Mouse (Mus musculus) stomach, embryonic 15.5 days (tissue): ENCODE results near the gene Dclre1a. TPM values are rescaled to one million over a fixed set of nuclear protein-coding genes. Genes with fewer than 3 reads are reported as not detected.

Source experiments
- ATAC-seq: fragments of 200-750 bp; cut with Nextera tagmentation; 2 replicates; pipeline ENCODE4 v1.8.0; 2017; ENCODE audit warnings: low read depth, moderate number of reproducible peaks, moderate TSS enrichment; ENCODE audit not compliant: insufficient read depth, low FRiP score
- H3K27ac ChIP-seq: fragments of 300-500 bp; sonication (generic); 2 replicates; pipeline ENCODE4 v1.5.1; 2015; ENCODE audit warnings: mild to moderate bottlenecking, inconsistent platforms
- H3K27me3 ChIP-seq: fragments of 300-500 bp; sonication (generic); replicated peaks from 2 replicates; pipeline ENCODE4 v1.6.1; 2015; ENCODE audit warnings: inconsistent platforms
- H3K36me3 ChIP-seq: fragments of 300-500 bp; sonication (generic); 2 replicates; pipeline ENCODE4 v1.6.1; 2015; ENCODE audit warnings: inconsistent platforms
- H3K4me1 ChIP-seq: fragments of 300-500 bp; sonication (generic); 2 replicates; pipeline ENCODE4 v1.6.1; 2015; ENCODE audit warnings: inconsistent platforms
- H3K4me2 ChIP-seq: fragments of 300-500 bp; sonication (generic); 2 replicates; pipeline ENCODE4 v1.6.1; 2015; ENCODE audit warnings: mild to moderate bottlenecking, inconsistent platforms
- H3K4me3 ChIP-seq: fragments of 300-500 bp; sonication (generic); replicated peaks from 2 replicates; pipeline ENCODE4 v1.5.1; 2015; ENCODE audit warnings: inconsistent platforms
- H3K9ac ChIP-seq: fragments of 300-500 bp; sonication (generic); 2 replicates; pipeline ENCODE4 v1.6.1; 2015; ENCODE audit warnings: inconsistent platforms
- H3K9me3 ChIP-seq: fragments of 300-500 bp; sonication (generic); 2 replicates; pipeline ENCODE4 v1.6.1; 2016; ENCODE audit warnings: inconsistent platforms
- WGBS: fragments of 180-500 bp; shearing (Covaris S2); methylation state at CpG from one replicate; pipeline ENCODE4 v1.1.7; 2015; 5-methylcytosine and 5-hydroxymethylcytosine counted together
- polyA plus RNA-seq: library from polyadenylated mRNA; unstranded; fragments of >200 nt; fragmentation: Nextera tagmentation; extraction: Ambion mirVana; gene quantifications from 2 replicates; pipeline ENCODE4 v1.2.1, GENCODE M21; 2015

Dclre1a gene
- polyA plus RNA-seq = 24.9 and 25.7 TPM in 2 replicates

DNA sequence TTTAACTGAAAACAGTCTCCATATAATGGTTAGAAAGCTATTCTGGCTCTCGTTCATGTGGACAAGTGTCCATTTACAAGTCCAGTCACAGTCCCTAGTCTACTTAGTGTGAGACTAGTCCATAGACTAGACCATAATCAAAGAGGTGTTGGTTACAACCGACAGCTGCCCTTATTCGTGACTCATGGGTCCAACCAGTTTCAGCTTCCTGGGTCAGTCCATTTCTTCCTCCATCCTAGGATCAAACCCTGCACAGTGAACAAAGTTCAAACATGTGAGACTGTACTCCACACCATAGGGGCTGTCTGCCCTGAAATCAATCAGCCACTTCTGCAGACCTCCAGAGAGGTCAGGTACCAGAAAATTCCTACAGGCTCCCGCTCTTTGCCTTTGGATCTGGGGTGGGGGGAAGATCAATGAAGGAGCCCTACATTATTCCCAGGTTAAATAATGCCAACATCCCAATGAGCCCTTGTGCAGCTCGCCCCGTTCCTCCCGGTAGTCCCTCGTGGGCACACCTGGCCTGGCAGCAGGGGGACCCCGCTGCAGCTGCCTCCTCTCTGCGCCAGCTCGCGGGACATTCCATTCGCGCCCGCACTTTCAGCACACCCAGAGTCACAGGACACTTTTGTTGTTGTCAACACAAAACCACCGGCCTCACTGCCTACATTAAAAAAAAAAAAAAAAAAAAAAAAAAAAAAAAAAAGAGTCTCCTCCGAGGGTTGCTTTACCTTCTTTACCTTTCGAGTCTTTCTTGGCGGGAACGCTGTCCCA, at the start of gene Dclre1a:
TSS of gene Dclre1a (minus strand) at position 767 of the 774 bp plus-strand sequence.
- Histone ChIP-seq H3K9me3 (no peaks in the 10 kb centered on the region), H3K4me1 (peaks cover 12% of the 10 kb centered on the region), H3K4me2 (peak within 1 kb of the TSS; percentile 89), H3K36me3 (peaks cover 9% of the 10 kb centered on the region), H3K4me3 (peak within 1 kb of the TSS; percentile 94), H3K27ac (peak within 1 kb of the TSS; percentile 98), H3K27me3 (no peaks in the 10 kb centered on the region), H3K9ac (peak within 1 kb of the TSS; percentile 96)
- WGBS = 8% methylated on average over 20 of the region's 20 CpGs
- peak; percentile 16; the same call in 1 of the 2 replicates for ATAC-seq

DNA sequence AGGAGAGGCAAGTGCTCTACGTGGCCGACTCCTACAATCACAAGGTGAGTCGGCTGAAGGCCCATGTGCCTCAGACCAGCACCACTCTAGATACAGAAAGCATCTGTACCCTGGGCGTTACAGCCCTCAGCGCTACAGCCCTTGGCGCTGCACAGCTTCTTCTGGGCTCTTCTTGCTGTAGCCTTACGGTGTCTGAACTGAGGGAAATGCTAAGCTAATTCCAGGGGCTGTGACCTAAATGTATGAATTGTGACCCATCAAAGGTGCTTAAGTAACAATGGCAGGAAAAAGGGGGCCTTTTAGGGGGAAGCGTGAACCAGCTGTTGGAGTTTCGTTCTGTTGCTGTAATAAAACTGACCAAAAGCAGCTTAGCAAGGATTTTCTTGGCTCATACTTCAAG, 44.5 kb upstream of the Dclre1a start:
- no peaks in the 10 kb centered on the region for H3K27me3 ChIP-seq
- no peak overlapping the region for H3K9ac ChIP-seq
- ATAC-seq = no peak
- H3K36me3 ChIP-seq = peaks cover 59% of the 10 kb centered on the region
- no peak overlapping the region for H3K4me3 ChIP-seq
- H3K4me1 ChIP-seq = no peaks in the 10 kb centered on the region; the same call in 1 of the 2 replicates
- WGBS = 75% methylated on average over 9 of the region's 9 CpGs
- no peaks in the 10 kb centered on the region for H3K9me3 ChIP-seq
- no peak overlapping the region; the same call in 1 of the 2 replicates for H3K27ac ChIP-seq
- no peak overlapping the region for H3K4me2 ChIP-seq

DNA sequence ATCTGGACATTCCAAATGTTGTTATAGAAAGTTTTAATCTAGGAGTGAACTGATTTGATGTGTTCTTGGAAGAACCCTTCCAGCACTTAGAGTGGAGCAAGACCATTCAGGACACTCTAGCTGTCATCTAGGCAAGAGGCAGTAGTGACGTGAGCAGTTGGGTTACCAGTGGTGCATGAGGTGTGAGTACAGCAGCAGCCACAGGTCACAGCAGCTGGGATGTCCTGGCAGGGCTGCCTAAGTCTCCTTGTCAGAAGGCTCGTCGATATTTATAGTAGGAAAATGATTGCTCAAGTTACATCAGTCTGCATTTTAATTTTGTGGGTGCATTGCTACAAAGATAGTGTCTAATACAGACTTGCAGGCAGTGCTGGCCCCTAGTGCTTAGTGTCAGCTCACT, 42.2 kb upstream of the Dclre1a start:
- Histone ChIP-seq H3K27me3 (no peaks in the 10 kb centered on the region), H3K4me2 (no peak overlapping the region), H3K4me3 (no peak overlapping the region), H3K27ac (no peak overlapping the region), H3K9me3 (no peaks in the 10 kb centered on the region), H3K4me1 (no peaks in the 10 kb centered on the region; the same call in 1 of the 2 replicates), H3K36me3 (peaks cover 46% of the 10 kb centered on the region), H3K9ac (no peak overlapping the region)
- no peak for ATAC-seq
- WGBS = 91% methylated on average over 3 of the region's 3 CpGs

DNA sequence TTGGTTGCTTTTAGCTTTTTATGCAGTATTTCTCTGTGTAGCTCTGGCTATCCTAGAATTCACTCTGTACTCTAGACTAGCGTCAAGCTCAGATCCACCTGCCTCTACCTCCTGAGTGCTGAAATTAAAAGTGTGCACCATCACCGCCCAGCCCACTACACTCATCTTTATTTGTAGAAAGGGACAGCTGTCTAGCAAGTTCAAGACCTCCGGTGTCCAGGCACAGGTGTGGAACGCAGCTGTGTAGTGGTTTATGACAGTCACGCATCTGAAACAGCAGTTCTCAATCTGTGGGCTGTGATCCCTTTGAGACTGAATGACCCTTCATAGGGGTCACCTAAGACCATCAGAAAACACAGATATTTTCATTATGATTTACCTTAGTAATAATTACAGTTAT, 41.4 kb upstream of the Dclre1a start:
- Histone ChIP-seq H3K36me3 (peaks cover 39% of the 10 kb centered on the region), H3K4me3 (no peak overlapping the region), H3K4me1 (no peaks in the 10 kb centered on the region; the same call in 1 of the 2 replicates), H3K27me3 (no peaks in the 10 kb centered on the region), H3K4me2 (no peak overlapping the region), H3K27ac (no peak overlapping the region), H3K9ac (no peak overlapping the region), H3K9me3 (no peaks in the 10 kb centered on the region)
- WGBS = 95% methylated on average over 5 of the region's 5 CpGs
- ATAC-seq = no peak

DNA sequence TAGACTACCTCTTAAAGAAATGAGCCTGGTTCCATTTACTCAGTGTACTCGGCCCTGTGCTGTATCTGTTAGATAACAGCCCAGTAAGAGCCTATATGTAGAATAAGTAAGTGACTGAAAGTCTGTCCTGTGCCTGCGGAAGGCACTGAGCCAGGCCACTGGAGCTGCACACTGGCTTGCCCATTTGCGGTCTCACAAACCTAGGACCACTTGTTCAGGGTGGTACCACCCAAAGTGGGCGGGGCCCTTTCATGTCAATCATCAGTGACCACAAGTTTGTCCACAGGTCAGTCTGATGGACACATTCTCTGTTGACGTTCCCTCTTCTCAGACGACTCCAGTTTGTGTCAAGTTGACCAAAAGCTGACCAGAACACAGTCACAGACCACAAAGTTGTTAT, 41.0 kb upstream of the Dclre1a start:
- 85% methylated on average over 6 of the region's 6 CpGs for WGBS
- Histone ChIP-seq H3K27ac (no peak overlapping the region), H3K36me3 (peaks cover 38% of the 10 kb centered on the region), H3K27me3 (no peaks in the 10 kb centered on the region), H3K9ac (no peak overlapping the region), H3K4me2 (no peak overlapping the region), H3K4me3 (no peak overlapping the region), H3K9me3 (no peaks in the 10 kb centered on the region), H3K4me1 (no peaks in the 10 kb centered on the region; the same call in 1 of the 2 replicates)
- no peak for ATAC-seq

DNA sequence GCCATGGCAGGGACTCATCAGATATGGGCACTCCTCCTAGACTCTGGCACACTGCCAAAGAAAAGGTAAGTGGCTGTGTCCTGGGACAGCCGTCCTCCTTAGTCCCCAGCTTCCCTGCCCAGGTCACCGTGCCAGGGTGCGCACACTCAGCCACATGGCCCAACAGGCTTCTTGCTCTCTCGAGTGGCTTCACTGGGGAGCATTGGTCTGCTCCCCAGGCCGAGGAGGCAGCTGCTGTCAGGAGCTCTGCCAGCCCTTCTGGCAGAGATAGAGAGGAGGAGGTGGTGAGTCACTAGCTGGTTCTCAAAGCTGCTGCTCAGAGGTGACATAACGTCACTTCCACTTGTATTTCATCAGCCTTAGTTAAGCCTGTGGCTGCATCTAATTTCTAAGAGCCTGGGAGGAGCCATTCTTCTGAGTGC, 40.2 kb upstream of the Dclre1a start:
- Histone ChIP-seq H3K36me3 (peaks cover 34% of the 10 kb centered on the region), H3K9me3 (no peaks in the 10 kb centered on the region), H3K4me2 (no peak overlapping the region), H3K4me1 (no peaks in the 10 kb centered on the region; the same call in 1 of the 2 replicates), H3K27ac (no peak overlapping the region), H3K9ac (no peak overlapping the region), H3K27me3 (no peaks in the 10 kb centered on the region), H3K4me3 (no peak overlapping the region)
- no peak for ATAC-seq
- WGBS = 65% methylated on average over 6 of the region's 6 CpGs

DNA sequence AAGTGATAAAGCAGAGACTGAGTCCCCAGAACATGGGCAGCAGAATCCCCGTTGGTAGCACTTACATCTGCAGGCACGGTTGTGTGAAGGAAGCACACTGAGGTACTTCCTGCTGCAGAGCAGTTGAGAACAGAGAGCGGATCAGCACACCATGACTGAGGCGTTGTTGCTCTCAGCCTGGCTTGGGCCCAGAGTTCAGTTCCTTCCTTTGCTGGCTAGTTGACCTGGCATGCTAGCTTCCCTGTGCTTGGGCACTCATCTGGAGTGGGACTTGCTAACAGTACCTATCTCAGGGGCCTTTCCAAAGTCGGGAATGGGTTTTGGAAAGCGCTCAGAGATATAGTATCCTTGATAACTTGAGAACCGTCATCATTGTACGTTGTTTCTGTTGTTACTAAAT, 38.3 kb upstream of the Dclre1a start:
- no peak for ATAC-seq
- H3K36me3 ChIP-seq = peaks cover 21% of the 10 kb centered on the region
- H3K9me3 ChIP-seq = no peaks in the 10 kb centered on the region
- no peaks in the 10 kb centered on the region for H3K27me3 ChIP-seq
- WGBS = 88% methylated on average over 8 of the region's 8 CpGs
- H3K4me1 ChIP-seq = no peaks in the 10 kb centered on the region
- no peak overlapping the region for H3K4me2 ChIP-seq
- H3K4me3 ChIP-seq = no peak overlapping the region
- H3K27ac ChIP-seq = no peak overlapping the region
- H3K9ac ChIP-seq = no peak overlapping the region

DNA sequence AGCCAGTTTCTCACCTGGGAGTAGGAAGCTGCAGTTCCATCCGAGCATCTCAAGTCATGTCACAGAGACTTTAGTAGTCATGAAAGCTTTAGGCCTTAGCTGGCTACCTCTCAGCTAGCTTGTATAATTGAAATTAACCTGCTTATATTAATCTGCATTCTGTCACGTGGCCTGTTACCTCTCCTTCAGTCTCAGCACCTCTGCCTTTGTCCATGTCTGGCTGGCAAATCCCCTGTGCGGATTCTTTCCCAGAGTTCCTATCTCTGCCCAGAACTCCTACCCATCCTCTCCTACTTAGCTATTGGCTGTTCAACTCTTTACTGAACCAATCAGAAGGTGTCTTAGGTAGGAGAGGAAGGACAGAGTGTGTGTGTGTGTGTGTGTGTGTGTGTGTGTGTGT, 36.3 kb upstream of the Dclre1a start:
- Histone ChIP-seq H3K4me1 (no peaks in the 10 kb centered on the region), H3K4me3 (no peak overlapping the region), H3K36me3 (peaks cover 16% of the 10 kb centered on the region), H3K9me3 (no peaks in the 10 kb centered on the region), H3K9ac (no peak overlapping the region), H3K4me2 (no peak overlapping the region), H3K27me3 (no peaks in the 10 kb centered on the region), H3K27ac (no peak overlapping the region)
- no peak for ATAC-seq
- 77% methylated on average over 3 of the region's 3 CpGs for WGBS

DNA sequence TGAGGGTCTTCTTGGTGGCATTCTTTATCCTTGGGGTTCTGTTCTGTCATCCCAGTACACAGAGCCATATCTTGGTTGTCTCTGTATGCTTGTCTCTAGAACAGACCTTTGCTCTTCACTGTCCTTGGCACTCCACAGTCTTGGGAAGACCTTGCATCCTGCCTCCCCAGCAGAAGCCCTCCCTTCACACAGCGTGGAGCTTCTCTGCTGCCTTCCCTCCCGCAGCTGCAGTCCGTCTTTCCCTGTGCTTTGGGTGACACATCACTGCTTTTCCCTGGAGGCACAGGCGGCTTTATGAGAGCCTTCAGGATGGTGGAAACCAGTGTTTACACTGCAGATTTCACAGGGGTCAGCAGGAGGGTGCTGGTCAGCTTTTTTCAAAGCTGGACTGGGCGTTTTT, 35.8 kb upstream of the Dclre1a start:
- Histone ChIP-seq H3K9ac (no peak overlapping the region), H3K4me3 (no peak overlapping the region), H3K27me3 (no peaks in the 10 kb centered on the region), H3K4me2 (no peak overlapping the region), H3K9me3 (no peaks in the 10 kb centered on the region), H3K4me1 (no peaks in the 10 kb centered on the region), H3K36me3 (peaks cover 12% of the 10 kb centered on the region), H3K27ac (no peak overlapping the region)
- ATAC-seq = no peak
- WGBS = 27% methylated on average over 5 of the region's 5 CpGs

DNA sequence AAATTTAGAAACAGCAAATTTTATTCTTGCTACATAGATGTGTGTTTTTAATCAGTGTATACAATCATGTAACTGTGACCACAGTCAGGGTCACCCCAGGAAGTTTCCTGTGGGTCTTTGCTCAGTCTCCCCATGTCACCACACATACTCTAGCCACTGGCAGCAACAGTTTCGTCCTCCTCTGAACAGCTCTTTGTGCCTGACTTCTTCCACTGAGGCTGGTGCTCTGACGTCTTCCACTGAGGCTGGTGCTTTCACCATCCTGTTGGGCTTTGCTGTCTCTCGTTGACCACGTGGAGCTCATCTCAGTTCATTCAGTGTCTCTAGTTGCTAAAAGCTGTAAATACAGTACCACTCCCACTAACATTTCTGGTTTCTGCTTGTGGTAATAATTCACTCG, 34.0 kb upstream of the Dclre1a start:
- ATAC-seq = no peak
- no peaks in the 10 kb centered on the region for H3K9me3 ChIP-seq
- no peaks in the 10 kb centered on the region for H3K4me1 ChIP-seq
- H3K4me3 ChIP-seq = no peak overlapping the region
- WGBS = 89% methylated on average over 5 of the region's 5 CpGs
- H3K27ac ChIP-seq = no peak overlapping the region
- H3K9ac ChIP-seq = no peak overlapping the region
- no peaks in the 10 kb centered on the region for H3K27me3 ChIP-seq
- H3K36me3 ChIP-seq = peaks cover 4% of the 10 kb centered on the region; the same call in 1 of the 2 replicates
- H3K4me2 ChIP-seq = no peak overlapping the region

DNA sequence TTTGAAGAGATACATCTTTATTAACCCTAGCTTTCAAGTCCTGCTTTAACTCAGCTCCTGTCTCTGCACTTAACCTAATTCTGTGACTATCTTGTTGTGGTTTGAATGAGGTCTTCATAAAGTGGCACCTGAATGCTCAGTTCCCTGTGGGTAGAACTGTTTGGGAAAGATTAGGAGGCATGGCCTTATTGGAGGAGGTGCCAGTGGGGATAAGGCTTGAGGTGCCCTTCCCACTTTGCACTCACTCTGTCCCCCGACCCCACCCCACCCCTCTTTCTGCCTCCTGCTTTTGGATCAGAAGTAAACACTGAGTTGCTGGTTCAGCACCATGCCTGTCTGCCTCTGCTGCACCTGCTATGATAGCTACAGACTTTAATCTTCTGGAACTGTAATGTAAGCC, 29.8 kb upstream of the Dclre1a start:
- H3K9me3 ChIP-seq = no peaks in the 10 kb centered on the region
- no peak overlapping the region for H3K4me2 ChIP-seq
- no peak overlapping the region for H3K4me3 ChIP-seq
- peaks cover 4% of the 10 kb centered on the region; the same call in 1 of the 2 replicates for H3K36me3 ChIP-seq
- H3K9ac ChIP-seq = no peak overlapping the region
- H3K27me3 ChIP-seq = no peaks in the 10 kb centered on the region
- no peak overlapping the region for H3K27ac ChIP-seq
- H3K4me1 ChIP-seq = no peaks in the 10 kb centered on the region
- whole genome bisulfite sequencing = 73% methylated on average over 1 of the region's 1 CpGs
- ATAC-seq = no peak

DNA sequence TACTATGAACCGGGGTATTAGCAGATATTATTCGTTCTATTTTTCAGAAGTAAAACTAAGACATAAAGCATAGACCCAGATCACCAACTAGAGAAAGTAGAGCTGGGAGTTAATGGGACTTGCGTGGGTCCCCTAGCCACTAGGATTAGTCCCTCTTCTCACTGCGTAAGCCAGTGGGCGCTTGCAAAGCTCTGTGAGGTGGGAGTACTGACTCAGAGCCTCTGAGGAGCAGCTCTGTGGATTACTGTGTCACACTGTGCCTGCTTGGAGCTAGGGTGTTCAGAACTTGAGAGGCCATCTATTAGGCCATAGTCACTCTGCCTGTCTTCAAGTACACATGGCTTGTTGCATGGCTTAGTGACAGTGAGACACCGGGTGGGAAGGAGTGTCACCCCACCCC, 25.2 kb upstream of the Dclre1a start:
- Histone ChIP-seq H3K4me3 (no peak overlapping the region), H3K27ac (no peak overlapping the region), H3K4me2 (no peak overlapping the region), H3K27me3 (no peaks in the 10 kb centered on the region), H3K9ac (no peak overlapping the region), H3K36me3 (0 out of 2 replicates have a peak, but pooled peaks cover 5% of the 10 kb centered on the region), H3K9me3 (no peaks in the 10 kb centered on the region), H3K4me1 (no peaks in the 10 kb centered on the region)
- WGBS = 94% methylated on average over 6 of the region's 6 CpGs
- no peak for ATAC-seq
